ENCODE assay signal across 14 mouse cellular contexts in the genomic region with DNA sequence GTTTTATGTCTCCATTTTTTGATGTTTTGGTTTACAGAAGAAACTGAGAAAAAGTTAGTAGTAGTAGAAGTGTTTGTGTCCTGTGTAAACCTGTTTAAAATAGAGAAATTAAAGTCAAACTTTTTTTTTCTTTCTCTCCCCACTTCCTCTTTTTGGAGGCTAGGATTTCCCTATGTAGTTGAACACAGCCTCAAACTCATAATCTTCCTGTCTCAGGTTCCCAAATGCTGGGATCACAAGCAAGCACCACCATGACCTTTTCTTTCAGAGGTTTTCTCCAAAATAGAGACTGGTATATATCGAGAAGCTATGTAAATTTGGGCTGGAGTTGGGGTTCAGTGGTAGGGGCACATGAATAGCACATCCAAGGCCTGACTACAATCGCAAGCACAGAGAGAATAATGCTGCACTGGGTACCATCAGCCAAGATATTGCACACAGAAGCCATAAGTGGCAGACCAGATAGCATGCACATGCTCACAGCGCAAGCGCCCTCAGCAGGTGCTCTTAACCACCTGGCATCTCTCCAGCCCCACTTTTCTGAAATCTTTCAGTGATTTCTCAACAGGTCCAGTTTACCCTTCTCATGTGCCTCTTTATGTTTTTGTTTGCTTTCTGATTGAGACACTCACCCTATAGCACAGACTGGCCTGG. TPM values are rescaled to one million over a fixed set of nuclear protein-coding genes. Genes with fewer than 3 reads are reported as not detected.
DNase-seq lines count a peak whose midpoint lies in the region; ATAC-seq and TF ChIP-seq lines count a peak whose summit lies in the region.
"Had no signal": no experiment of that assay in that cellular context is flagged by ENCODE, and none has a peak within 500 bp of the region (broad histone marks: within the 10 kb centered on the region; RNA-seq: fewer than 3 reads in every experiment).

No protein-coding gene starts in this region.

- 93% methylated on average over 4 of the region's 4 CpGs for WGBS in midbrain, embryonic 11.5 days
- 91% methylated on average over 4 of the region's 4 CpGs for WGBS in midbrain, postnatal 0 days
- 76% methylated on average over 4 of the region's 4 CpGs for WGBS in small intestine, adult 2 months

- no peaks in the 10 kb centered on the region for H3K9me3 ChIP-seq in midbrain, embryonic 11.5 days (ENCODE audit: control insufficient read depth, low read length)
- no peaks in the 10 kb centered on the region for H3K9me3 ChIP-seq in midbrain, postnatal 0 days (ENCODE audit: low read length)
- H3K9me3 ChIP-seq: heart, embryonic 15.5 days; stomach, embryonic 15.5 days had no signal

- DNase-seq in midbrain, embryonic 11.5 days (ENCODE audit: low spot score, missing footprints) = peak; percentile 21
- DNase-seq in midbrain, postnatal 0 days (ENCODE audit: low spot score) = no peak
- peak; percentile 77 for DNase-seq in MEL-GATA-1-ER (ENCODE audit: extremely low read depth, low read depth)
- DNase-seq in lung, adult 18-20 months = peak; percentile 69 to 80
- DNase-seq in cerebellum, postnatal 10 days = no peak
- no peak for DNase-seq in kidney, postnatal 10 days
- DNase-seq: adrenal gland, postnatal 10 days; cerebellum, adult 18-20 months had no signal

- no peak overlapping the region for H3K4me3 ChIP-seq in midbrain, embryonic 11.5 days (ENCODE audit: low read depth, low read length)
- H3K4me3 ChIP-seq in midbrain, postnatal 0 days (ENCODE audit: low read depth, low read length) = no peak overlapping the region
- no peak overlapping the region for H3K4me3 ChIP-seq in small intestine, adult 2 months (ENCODE audit: low read depth, low read length)
- H3K4me3 ChIP-seq: embryonic facial prominence, embryonic 15.5 days; heart, embryonic 15.5 days; stomach, embryonic 15.5 days had no signal

- no peak overlapping the region for H3K27ac ChIP-seq in midbrain, embryonic 11.5 days (ENCODE audit: low read depth, low read length)
- no peak overlapping the region for H3K27ac ChIP-seq in midbrain, postnatal 0 days (ENCODE audit: low read depth, low read length)
- H3K27ac ChIP-seq in small intestine, adult 2 months (ENCODE audit: insufficient read depth, low read depth, low read length) = peak overlapping the region; percentile 80
- H3K27ac ChIP-seq: embryonic facial prominence, embryonic 15.5 days; heart, embryonic 15.5 days; hindbrain, postnatal 0 days; stomach, embryonic 15.5 days had no signal

- no peak overlapping the region for H3K4me2 ChIP-seq in midbrain, embryonic 11.5 days
- H3K4me2 ChIP-seq in midbrain, postnatal 0 days (ENCODE audit: low read depth, low read length, poor library complexity, severe bottlenecking) = no peak overlapping the region
- H3K4me2 ChIP-seq: embryonic facial prominence, embryonic 15.5 days; heart, embryonic 15.5 days; stomach, embryonic 15.5 days had no signal

- H3K27me3 ChIP-seq in midbrain, embryonic 11.5 days (ENCODE audit: control insufficient read depth, insufficient read depth, low read length) = no peaks in the 10 kb centered on the region
- no peaks in the 10 kb centered on the region for H3K27me3 ChIP-seq in midbrain, postnatal 0 days (ENCODE audit: insufficient read depth, low read length)
- H3K27me3 ChIP-seq in small intestine, adult 2 months (ENCODE audit: control insufficient read depth, insufficient read depth, low read length) = no peaks in the 10 kb centered on the region
- H3K27me3 ChIP-seq: embryonic facial prominence, embryonic 15.5 days; heart, embryonic 15.5 days; stomach, embryonic 15.5 days had no signal

- H3K9ac ChIP-seq in midbrain, embryonic 11.5 days (ENCODE audit: low read length) = no peak overlapping the region
- H3K9ac ChIP-seq in midbrain, postnatal 0 days (replicated peaks; ENCODE audit: low read length, poor library complexity, severe bottlenecking) = no peak overlapping the region
- H3K9ac ChIP-seq: embryonic facial prominence, embryonic 15.5 days; heart, embryonic 15.5 days; stomach, embryonic 15.5 days had no signal

- TF ChIP-seq CTCF in midbrain, postnatal 0 days (IDR thresholded peaks at IDR 0.05) = no peak
- TF ChIP-seq CTCF in small intestine, adult 2 months (IDR thresholded peaks at IDR 0.05; ENCODE audit: extremely low read depth, insufficient read length, insufficient replicate concordance, low read depth, low read length) = no peak

- H3K4me1 ChIP-seq in midbrain, embryonic 11.5 days (ENCODE audit: control insufficient read depth, insufficient read depth, low read length) = no peaks in the 10 kb centered on the region
- H3K4me1 ChIP-seq in midbrain, postnatal 0 days (ENCODE audit: insufficient read depth, low read length) = no peaks in the 10 kb centered on the region
- H3K4me1 ChIP-seq in small intestine, adult 2 months (ENCODE audit: control insufficient read depth, insufficient read depth, insufficient read length, low read length) = peaks cover 8% of the 10 kb centered on the region; the same call in 1 of the 2 replicates
- H3K4me1 ChIP-seq: stomach, embryonic 15.5 days had no signal

- H3K36me3 ChIP-seq in midbrain, embryonic 11.5 days (ENCODE audit: control insufficient read depth, insufficient read depth, low read length) = no peaks in the 10 kb centered on the region
- H3K36me3 ChIP-seq in midbrain, postnatal 0 days (ENCODE audit: insufficient read depth, low read length) = no peaks in the 10 kb centered on the region
- H3K36me3 ChIP-seq in small intestine, adult 2 months (ENCODE audit: control insufficient read depth, insufficient read depth, low read length) = peaks cover 22% of the 10 kb centered on the region
- H3K36me3 ChIP-seq: heart, embryonic 15.5 days had no signal

- no peak for ATAC-seq in midbrain, embryonic 11.5 days (ENCODE audit: low FRiP score)
- ATAC-seq in midbrain, postnatal 0 days (ENCODE audit: low FRiP score) = no peak
- ATAC-seq in inflammation-experienced regulatory T-cells, adult 6 months = no peak
- ATAC-seq: hindbrain, postnatal 0 days had no signal

- no peak for TF ChIP-seq POLR2A in small intestine, adult 2 months (IDR thresholded peaks at IDR 0.05; ENCODE audit: low read depth, low read length)

RNA-seq across cellular contexts. Expression of gene Birc3, which starts 4.0 kb away (rescaled TPM):
- polyA plus RNA-seq in midbrain, embryonic 11.5 days (2014; fragmentation: Nextera tagmentation; extraction: Ambion mirVana) = 3.9 and 4.2 TPM in 2 replicates
- total RNA-seq in midbrain, postnatal 0 days (2014; rRNA removed) = 2.3 and 2.6 TPM in 2 replicates
- polyA plus RNA-seq in midbrain, postnatal 0 days (2015; fragmentation: Nextera tagmentation; extraction: Ambion mirVana) = 0.99 and 1.5 TPM in 2 replicates
- 6.1 and 13.7 TPM in 2 replicates for polyA plus RNA-seq in small intestine, adult 2 months (2012; rRNA removed)
- polyA plus RNA-seq in inflammation-experienced regulatory T-cells, adult 6 months (2017; shearing (Covaris generic)) = 100 to 1,000 TPM in 2 of 3 experiments, 10 to 100 TPM in 1; 87.6 to 134 (median 121) TPM

RNA-seq across cellular contexts. Expression of gene Birc2, which starts 32.1 kb away (rescaled TPM):
- polyA plus RNA-seq in midbrain, embryonic 11.5 days (2014; fragmentation: Nextera tagmentation; extraction: Ambion mirVana) = 42.4 and 47.0 TPM in 2 replicates
- total RNA-seq in midbrain, postnatal 0 days (2014; rRNA removed) = 37.7 and 40.9 TPM in 2 replicates
- 27.6 and 28.0 TPM in 2 replicates for polyA plus RNA-seq in midbrain, postnatal 0 days (2015; fragmentation: Nextera tagmentation; extraction: Ambion mirVana)
- 3.5 and 5.4 TPM in 2 replicates for polyA plus RNA-seq in small intestine, adult 2 months (2012; rRNA removed)
- 100 to 1,000 TPM; 110 to 127 (median 119) TPM for polyA plus RNA-seq in inflammation-experienced regulatory T-cells, adult 6 months (2017; shearing (Covaris generic))

Comparison
In these comparisons a context has a peak if more than half of its experiments do, and no peak if none do; other contexts are left out.
1. DNase-seq: peak in midbrain, embryonic 11.5 days (single experiment), MEL-GATA-1-ER (single experiment) and lung, adult 18-20 months (2 of 2); none in midbrain, postnatal 0 days (single experiment), cerebellum, postnatal 10 days (0 of 2) and kidney, postnatal 10 days (single experiment).